ENCODE assay signal across 19 mouse cellular contexts in the genomic region with DNA sequence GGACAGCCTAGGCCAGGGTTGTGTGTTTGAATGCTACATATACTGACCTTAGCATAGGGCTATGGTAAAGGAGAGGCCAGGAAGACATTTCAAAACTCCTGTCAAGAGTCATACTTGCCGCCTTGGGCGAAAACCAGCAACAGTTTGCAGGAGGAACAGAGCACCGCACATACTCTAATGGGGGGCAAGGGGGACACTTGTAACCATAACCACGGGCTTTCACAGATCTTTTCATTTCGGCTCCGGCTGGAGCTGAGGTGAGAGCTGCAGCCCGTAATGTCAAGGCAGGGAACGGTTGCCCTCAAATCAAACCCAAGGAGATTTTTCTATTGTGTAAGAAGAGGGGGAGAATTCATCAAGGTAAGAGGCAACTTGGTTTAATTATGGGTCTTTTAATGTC.
"Had no signal": no experiment of that assay in that cellular context is flagged by ENCODE, and none has a peak within 500 bp of the region (broad histone marks: within the 10 kb centered on the region; RNA-seq: fewer than 3 reads in every experiment).

No protein-coding gene starts in this region.

- H3K9me3 ChIP-seq: intestine, embryonic 15.5 days; midbrain, embryonic 10.5 days; midbrain, embryonic 13.5 days; neural tube, embryonic 13.5 days had no signal

- ATAC-seq: intestine, embryonic 15.5 days; liver, postnatal 0 days; lung, postnatal 0 days; midbrain, embryonic 16.5 days had no signal

- H3K36me3 ChIP-seq: intestine, embryonic 15.5 days; midbrain, embryonic 10.5 days; midbrain, embryonic 13.5 days; neural tube, embryonic 13.5 days had no signal

- H3K4me2 ChIP-seq: intestine, embryonic 15.5 days; liver, embryonic 11.5 days; midbrain, embryonic 13.5 days; neural tube, embryonic 13.5 days had no signal

- H3K4me3 ChIP-seq: intestine, embryonic 15.5 days; left cerebral cortex, adult 2 months; midbrain, embryonic 10.5 days; midbrain, embryonic 13.5 days; myocyte; neural tube, embryonic 13.5 days had no signal

- DNase-seq: kidney, adult 11 months; layer of hippocampus, adult 9-11 months; liver, postnatal 0 days; retina, postnatal 1 day; thymus, adult 18-20 months; thymus, postnatal 36 days had no signal

- H3K4me1 ChIP-seq: intestine, embryonic 15.5 days; megakaryocyte, embryonic 14.5 days had no signal

- H3K27ac ChIP-seq: intestine, embryonic 15.5 days; left cerebral cortex, adult 2 months; liver, embryonic 14.5 days; macrophage; midbrain, embryonic 10.5 days; midbrain, embryonic 13.5 days; neural tube, embryonic 13.5 days had no signal

- H3K27me3 ChIP-seq: intestine, embryonic 15.5 days; megakaryocyte, embryonic 14.5 days; midbrain, embryonic 13.5 days; neural tube, embryonic 13.5 days had no signal

- H3K9ac ChIP-seq: intestine, embryonic 15.5 days; liver, embryonic 14.5 days; liver, postnatal 0 days; lung, embryonic 14.5 days; midbrain, embryonic 13.5 days; neural tube, embryonic 13.5 days had no signal
